Mouse (Mus musculus): ENCODE results near the gene Nudcd3.

Gene Nudcd3

DNA sequence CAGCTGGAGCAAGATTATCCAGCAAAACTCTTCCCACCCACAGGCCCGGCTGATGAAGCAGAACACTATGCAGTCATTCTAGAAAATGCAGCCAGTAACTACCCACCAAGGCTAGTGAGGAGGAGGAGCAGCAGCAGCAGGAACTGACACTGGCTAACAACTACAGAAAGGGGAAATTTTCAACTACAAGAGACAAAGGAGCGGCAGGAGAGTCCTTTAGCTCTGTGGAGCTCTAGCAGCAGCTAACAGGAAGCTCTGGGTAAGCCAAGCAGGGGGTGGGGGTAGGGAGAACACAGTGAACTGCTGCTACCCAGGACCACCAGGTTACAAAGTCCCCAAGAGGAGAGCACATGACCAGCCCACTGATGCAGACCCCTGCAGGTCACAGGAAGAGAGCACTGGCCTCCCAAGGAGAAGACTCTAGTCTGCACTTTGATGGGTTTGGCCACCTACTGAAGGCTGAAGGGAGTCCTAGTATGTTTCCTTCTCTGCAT, 21.5 kb downstream of the Nudcd3 start:
- DNase-seq (ENCODE audit: low spot score in 2 of 2) = peak in 1 of 2 experiments; percentile 67

DNA sequence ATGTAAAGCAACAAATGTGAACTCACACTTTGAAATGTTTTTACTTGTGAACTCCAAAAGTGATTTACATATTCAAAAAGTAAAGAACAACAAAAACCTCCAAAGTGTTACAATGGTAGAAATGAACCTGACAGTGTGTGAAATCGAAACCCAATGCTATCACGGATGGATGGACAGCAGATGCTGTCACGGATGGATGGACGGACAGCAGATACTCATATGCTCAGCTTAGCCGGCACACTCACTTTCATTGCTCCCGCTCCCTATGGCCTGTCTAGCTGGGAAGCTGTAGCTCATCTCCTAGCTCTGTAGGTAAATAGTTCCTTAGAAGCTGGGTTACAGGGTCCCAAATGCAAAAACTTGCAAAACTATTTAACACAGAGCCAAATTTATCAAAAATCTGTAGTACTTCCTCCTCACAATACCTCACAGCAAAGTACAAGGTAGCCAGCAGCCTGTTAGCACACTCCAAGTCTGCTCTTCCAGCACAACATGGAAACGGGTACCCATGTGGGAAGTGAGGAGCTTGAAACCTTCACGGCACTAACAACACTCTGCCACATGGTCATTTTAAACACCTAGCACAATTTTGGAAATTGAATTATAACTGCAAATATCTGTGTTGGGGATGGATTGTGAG, 22.3 kb downstream of the Nudcd3 start:
- no peak for DNase-seq (ENCODE audit: low spot score in 2 of 2)

DNA sequence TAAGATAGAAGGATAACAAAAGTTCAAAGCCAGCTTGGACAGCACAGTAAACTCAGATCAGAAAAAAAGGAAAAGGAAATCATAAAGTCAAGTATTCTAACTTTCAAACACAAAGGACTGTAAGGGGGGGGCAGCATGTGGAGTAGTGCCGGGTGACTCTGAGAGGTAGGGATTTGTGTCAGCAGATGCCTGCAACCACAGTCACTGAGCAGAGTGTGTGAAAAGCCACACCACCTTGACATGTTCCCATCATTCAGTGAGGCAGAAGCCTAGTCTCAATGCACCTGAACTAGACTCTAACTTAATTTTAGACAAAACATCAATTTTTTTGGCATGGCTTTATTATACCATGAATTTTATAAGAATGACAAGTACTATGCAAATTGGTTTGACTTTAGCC, 24.7 kb downstream of the Nudcd3 start:
- no peak for DNase-seq (ENCODE audit: low spot score in 2 of 2)

DNA sequence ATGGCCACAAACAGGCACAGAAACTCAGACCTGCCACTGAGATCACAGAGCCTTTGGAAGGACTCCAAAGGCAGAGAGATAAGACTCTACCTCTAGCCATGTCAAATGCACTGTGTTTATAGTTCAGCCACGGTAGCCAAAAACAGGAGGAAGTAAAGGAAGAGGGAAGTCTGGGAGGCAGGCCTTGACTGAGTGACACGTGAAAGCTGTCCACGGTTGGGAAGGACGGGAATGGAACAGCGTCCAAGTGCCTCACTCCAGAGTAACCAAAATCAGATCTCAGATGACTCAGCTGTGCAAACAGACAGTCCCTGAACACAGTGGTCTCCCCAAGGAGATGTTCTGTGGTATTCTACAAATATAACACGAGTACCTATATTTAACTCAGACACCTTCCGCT, 25.5 kb downstream of the Nudcd3 start:
- peak in 1 of 2 experiments; percentile 55 for DNase-seq (ENCODE audit: low spot score in 2 of 2)

DNA sequence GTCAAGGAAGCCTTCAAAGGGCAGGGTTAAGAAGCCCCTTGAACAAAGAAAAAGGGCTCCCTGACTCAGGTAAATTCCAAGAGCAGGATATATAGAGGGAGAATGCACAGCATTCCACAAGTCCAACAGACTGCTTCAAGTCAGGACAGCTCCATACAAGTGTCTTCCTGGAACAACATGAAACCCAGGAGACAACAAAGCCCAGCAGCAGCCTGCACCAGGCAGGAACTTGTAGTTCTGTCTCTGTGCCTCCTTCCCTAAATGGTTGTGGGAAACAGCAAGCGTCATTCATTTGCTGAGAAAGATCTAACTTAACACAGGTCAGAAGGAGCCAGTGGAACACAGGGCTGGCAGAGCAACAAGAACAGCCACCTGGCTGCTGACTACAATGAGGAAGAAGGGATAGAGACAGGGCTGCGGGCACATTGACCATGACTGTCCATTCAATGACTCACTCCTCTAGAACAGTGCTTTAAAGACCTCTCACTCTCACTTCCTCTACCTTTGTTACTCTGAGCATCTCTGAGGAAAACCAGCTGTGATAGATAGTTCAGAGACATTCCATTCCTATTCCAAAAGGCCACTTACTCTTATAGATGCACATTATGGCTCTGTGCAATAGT, 31.1 kb downstream of the Nudcd3 start:
- no peak for DNase-seq (ENCODE audit: low spot score in 2 of 2)

DNA sequence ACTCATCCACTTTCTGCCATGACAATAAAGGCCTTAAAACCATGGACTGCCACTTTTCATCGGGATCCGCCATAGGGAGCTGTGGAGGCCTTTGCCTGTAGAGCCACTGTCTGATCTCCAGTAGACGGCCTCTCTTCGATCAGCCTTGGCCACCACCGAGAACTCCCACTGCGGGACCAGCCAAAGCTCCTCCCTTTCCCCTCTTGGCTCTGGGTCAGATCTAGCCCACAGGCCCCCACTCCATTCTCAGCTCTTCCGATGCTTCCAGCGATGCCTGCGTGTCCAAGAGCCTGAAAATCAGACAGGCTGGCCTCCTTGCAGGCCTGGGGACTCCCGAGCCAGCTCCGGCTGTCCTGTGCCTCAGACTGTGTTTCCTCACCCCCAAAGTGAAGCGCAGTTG, 33.9 kb downstream of the Nudcd3 start:
- no peak for DNase-seq (ENCODE audit: low spot score in 2 of 2)

DNA sequence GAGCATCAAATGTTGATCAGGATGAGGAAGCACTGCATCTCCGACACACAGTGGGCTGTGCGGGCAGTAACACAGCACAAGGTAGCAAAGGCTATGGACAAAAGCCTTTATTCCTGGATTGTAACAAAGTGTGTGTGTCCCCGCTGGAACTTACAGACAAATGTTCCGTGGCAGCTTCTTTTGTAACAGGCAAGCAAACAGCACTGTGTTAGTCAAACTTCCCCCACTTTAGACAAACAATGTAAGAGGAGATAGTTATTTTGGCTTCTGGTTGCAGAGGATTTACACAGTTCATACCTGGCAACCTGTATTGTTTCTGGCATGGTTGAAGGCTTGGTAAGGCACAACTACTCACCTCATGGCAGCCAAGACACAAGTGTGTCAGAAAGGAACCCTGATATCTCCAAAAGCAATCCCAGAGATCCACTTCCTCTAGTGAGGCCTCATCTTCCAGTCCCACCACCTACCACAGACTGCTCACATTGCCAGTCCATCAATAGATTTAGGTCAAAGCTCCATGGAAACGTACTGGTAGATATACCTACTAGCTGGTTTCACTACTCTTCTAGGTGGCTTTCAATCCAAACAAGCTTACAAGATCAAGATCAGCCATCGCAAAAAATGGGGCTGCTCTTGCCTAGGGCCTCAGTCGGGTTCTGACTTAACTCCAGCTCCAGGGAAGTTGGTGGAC, 34.7 kb downstream of the Nudcd3 start:
- no peak for DNase-seq (ENCODE audit: low spot score in 2 of 2)

DNA sequence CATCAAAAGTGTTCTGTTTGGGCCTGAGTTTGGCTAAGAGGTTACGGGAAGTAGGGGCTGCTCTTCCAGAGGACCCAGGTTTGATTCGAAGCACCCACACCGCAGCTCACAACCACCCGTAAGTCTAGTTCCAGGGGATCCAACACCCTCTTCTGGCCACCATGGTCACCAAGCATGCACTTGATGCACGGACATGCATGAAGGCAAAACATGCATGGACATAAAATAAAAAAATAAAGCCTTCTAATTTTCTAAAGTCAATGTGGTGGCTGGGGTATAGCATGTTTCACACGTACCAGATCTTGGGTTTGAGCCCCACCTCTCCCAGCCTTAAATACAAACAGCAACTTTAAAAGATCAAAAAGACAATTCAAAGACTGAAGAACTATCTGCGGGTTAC, 35.4 kb downstream of the Nudcd3 start:
- DNase-seq (ENCODE audit: low spot score in 2 of 2) = no peak

DNA sequence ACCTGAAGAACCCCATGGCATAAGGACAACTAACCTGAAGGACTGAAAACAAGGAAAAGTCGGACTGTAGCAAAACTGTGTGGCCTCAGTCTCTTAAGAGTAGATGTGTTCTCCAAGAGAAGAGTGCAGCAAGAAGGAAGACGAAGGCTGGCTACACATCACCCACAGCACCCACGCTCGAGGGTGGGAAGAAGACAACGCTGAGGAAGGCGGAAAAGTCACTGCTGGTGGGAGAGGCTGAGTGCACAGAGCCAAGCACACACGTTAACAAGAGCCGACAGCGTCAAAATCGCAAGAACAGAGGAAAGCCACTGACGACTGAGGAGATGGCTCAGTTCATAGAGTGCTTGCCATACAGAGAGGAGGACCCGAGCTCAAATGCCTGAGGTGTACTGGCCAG, 36.5 kb downstream of the Nudcd3 start:
- DNase-seq (ENCODE audit: low spot score in 2 of 2) = peak in 1 of 2 experiments; percentile 42

DNA sequence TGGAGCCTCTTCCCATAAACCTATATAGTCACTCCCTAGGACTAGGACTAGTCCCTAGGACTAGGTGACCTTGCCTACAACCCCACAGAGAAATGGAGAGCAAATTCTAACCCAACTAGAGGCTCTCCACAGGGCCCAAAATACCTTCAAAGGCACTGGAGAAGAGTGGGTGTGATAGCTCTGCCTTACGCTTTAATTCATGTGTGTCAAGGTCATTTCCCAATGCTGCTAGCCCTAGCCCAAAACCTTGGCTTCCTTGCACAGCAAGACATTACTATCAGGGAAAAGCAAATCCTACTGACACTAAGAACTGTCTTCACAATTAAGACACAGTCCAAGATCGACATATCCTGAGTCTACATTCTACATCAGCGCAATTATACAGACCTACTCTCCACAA, 37.2 kb downstream of the Nudcd3 start:
- no peak for DNase-seq (ENCODE audit: low spot score in 2 of 2)

DNA sequence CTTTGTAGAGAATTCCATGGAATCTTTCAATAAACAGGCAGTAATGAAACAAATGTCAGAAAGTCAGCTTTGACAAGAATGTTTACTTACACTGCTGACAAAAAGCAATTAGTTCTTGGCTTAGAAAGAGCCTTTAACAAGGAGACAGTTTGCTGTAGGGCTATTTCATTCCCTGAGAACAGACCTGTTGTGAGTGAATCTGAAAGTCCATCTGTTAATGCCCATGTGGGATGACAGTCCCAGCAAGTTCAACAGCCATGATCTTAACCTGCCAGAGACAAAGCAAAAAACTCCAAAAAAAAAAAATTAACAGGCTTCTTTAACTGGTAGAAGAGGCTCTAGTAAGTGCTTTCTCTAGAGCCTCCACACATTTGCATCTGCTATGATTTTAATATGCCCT, 38.7 kb downstream of the Nudcd3 start:
- no peak for DNase-seq (ENCODE audit: low spot score in 2 of 2)

DNA sequence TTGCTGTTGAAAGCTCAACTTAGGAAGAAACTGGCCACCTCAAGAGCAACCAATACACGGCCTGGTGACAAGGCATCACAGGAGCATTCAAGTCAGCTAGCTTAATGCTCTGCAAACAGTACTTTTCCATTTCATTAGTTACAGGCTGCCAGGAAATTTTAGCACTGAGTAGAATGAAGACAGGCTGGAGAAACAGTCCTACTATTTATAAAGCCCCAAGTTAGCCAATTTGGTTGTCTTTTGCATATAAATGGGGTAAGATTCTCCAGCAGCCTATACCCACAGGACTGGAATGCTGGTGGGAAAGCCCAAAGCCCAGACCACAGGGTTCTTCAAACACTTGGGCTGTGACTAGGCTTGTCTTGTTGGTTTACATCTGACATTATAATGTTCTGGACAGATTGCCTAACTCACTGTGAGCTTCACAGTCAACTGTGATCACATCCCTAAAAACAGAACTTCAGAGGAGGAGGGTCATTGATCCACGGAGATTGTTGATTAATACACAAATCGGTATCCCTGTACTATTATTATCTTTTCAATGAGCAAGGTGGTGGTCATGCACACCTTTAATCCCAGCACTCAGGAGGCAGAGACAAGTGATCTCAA, 39.4 kb downstream of the Nudcd3 start:
- DNase-seq (ENCODE audit: low spot score in 2 of 2) = no peak

DNA sequence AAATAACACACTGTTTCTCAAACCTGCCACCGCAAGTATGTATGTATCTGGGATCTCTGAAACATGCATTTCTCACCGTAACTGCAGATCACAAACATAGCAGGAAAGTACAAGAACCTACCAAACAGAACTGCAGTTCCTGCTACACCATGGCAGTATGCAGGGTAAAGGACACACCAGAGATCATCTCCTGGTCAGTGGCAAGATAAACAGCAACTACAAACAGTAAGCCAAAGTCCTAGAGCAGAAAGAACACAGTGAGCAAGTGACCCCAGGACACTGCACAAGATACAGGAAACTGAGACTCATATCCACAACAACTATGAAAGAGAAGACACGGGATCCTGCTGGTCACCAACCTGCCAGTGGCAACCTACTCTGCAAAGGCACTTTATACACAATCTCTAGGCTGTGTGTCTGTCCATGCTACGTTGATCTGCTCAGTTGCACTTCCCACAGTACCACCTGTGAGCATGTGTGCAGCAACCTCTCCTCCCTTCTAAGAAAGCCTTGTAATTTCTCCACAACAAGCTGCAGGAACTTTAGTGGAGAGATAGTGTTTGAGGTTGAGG, 40.4 kb downstream of the Nudcd3 start:
- DNase-seq (ENCODE audit: low spot score in 2 of 2) = no peak

DNA sequence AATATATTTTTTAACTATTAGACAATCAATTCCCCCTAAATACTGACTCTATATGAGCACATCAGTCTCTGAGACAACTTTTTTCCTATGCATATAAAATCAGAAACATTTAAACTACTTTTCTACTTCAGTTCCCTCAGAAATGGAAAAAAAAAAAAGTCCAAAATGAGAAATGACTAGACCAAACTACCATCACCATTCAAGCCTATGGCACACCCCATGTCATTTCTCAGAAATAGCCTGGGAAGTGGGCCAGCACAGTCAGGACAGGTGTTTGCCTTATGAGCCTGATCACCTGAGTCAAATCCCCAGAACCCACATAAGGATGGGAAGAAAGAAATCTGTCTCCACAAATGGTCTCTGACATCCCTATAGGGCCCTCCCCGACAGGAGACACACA, 41.7 kb downstream of the Nudcd3 start:
- no peak for DNase-seq (ENCODE audit: low spot score in 2 of 2)

DNA sequence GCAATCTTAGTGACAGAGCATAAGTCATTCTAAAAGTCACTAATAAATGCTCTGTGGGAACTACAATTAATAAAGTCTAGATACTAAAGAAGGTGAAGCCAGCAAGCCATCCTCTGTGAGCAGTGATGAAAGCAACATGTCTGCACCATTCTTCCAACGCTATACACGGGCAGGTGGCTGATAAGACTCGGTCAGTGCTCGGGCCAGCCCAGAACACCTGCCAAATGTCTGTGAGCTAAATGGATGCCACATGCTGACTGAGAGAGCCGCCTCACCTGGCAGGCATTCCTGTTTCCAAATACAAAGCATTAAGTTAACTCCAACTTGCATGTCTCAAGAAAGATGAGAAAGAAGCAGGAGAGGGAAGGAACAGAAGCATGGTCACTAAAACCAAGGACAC, 43.1 kb downstream of the Nudcd3 start:
- no peak for DNase-seq (ENCODE audit: low spot score in 2 of 2)

DNA sequence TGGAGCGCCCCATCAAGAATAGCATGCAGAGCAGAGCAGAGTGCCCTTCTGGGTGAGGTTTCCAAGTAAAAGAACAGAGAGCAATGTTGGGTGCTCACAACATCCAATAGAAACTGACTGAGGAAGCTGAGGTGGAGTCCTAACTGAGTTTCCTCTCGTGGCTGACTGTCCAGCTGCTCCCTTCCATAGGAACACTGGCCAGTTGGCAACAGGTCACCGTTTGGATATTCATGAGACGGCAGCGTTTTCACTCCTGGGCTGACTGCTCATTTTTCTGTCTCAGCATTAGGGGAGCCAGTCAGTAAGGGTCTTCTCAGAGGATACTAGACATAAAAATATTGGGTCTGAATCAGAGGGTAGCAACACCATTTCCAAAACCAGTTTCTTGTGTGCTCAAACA, 43.6 kb downstream of the Nudcd3 start:
- no peak for DNase-seq (ENCODE audit: low spot score in 2 of 2)

DNA sequence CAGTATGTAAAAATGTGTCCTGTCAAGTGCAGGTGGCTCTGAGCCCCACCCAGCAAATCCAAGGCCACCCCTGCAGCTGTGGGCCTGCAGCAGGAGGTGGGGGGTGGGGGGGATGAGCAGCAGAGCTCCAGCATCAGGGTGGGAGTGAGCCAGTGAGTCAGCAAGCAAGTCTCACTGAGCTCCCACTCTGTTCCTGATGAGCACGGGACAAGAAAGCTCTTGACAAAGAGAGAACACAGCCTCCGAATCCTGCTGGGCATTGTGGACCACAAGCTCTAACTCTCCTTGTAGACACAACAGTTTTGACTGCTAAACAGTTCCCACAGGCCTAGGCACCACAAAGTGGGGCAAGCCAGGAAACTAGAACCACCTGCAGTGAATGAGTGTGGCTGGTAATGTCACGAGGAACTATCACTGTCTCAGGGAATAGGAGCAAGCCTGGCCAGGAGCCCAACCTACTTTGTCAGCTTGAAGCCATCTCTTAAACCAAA, 46.0 kb downstream of the Nudcd3 start:
- peak; percentile 63 to 69 for DNase-seq (ENCODE audit: low spot score in 2 of 2)

DNA sequence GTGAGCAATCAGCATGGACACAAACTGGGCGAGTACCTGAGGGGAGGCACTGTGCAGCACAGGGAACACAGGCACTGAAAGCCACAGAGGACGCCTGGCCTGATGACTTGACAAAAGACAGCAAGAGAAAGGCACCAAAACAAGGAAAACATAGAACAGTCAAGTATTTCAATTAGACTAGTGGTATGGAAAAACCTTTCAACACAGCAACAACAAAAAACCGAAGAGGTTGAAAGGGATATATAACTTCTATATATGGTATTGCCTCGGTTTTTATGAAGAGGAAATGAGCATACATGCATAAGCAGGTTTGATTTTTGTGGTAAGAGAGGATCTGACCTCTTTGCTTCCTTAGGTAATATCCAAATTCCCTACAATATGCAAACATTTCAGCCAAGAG, 47.4 kb downstream of the Nudcd3 start:
- no peak for DNase-seq (ENCODE audit: low spot score in 2 of 2)

DNA sequence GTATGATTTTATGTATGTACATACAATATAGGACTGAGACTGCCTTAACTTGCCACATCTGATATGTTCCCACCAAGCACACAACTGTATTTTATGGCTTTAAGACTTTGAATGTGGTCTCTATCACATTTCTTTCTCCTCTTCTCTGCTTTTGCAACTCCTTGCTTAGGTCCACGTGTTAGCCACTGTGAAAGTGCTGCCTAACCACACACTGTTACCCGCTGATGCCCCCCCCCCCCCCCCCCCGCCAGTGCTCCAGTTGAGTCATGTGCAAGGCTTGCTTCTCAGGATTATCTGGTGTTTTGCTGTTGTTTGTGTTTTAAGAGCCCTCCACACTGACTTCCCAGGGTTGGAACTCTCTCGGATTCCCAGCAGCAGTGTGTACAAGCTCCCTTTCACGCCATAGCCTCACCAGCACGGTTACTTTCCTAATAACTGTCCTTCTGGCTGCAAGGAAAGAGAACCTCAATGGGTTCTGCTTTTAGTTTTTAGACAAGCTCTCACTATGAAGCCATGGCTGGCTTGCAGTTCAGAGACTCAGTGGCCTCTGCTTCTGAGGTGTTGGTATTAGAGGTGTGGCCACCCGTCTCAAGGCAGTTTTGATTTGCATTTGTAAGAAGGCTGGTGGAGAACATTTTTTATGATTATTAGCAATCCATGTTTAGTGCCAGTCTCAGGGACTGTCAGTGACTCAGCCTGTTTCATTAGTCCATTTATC, 61.8 kb downstream of the Nudcd3 start:
- no peak for DNase-seq (ENCODE audit: low spot score in 2 of 2)

DNA sequence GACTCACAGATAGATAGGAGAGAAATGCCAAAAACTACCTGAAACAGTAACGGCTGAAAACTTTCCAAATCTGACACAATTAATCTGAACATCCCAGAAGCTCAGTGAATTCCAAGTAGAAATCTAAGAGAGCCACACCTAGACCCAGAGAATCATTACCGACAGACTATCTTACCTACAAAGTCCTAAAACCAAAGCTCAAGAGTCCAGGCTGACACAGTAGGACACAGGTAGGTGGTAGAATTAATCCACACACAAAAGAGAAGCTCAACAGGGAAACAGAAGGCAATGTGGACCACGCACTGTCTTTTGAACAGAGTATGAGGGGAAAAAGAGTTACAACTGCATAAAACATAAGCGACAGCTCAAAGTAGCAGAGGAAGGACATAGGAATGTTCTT, 67.3 kb downstream of the Nudcd3 start:
- no peak for DNase-seq (ENCODE audit: low spot score in 2 of 2)

DNA sequence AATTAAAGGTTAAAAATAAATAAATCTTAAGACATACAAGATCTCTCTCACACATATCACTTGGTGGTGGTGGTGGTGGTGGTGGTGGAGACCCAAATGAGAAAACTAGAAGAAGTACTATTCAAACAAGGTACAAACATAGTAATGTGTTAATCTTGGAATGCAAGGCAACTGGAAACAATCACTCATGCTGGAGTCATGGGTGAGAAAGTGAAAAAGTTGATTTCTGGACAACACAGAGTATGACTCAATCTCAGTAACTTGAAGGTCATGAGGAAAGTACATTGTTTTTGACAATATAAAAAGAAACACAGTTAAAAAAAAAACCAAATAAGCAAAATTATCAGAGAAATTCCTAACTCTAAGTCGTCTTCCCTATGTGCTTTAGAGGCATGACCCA, 69.6 kb downstream of the Nudcd3 start:
- DNase-seq (ENCODE audit: low spot score in 2 of 2) = no peak
